Mouse (Mus musculus): ENCODE results near the gene Ccdc107. TPM values are rescaled to one million over a fixed set of nuclear protein-coding genes. Genes with fewer than 3 reads are reported as not detected.

Ccdc107 gene
- polyA plus RNA-seq, 1 experiment from 2014 or later: 63.1 TPM

GRCm38 (mm10) chr4:43515764-43516708, 23.3 kb downstream of the Ccdc107 start:
- Histone ChIP-seq H3K9ac (replicated peaks; ENCODE audit: low read depth, low read length) (no peak overlapping the region), H3K9me3 (ENCODE audit: control insufficient read depth, low read length) (no peaks in the 10 kb centered on the region), H3K36me3 (ENCODE audit: control insufficient read depth, insufficient read depth) (no peaks in the 10 kb centered on the region), H3K27me3 (replicated peaks; ENCODE audit: control insufficient read depth, insufficient read depth, low read length) (peaks cover 4% of the 10 kb centered on the region; the same call in 1 of the 2 replicates), H3K4me1 (replicated peaks; ENCODE audit: control insufficient read depth, insufficient read depth, low read length) (peaks cover 2% of the 10 kb centered on the region; the same call in 1 of the 2 replicates), H3K4me3 (replicated peaks; ENCODE audit: low read length) (no peak overlapping the region), H3K27ac (ENCODE audit: low read length) (no peak overlapping the region), H3K4me2 (ENCODE audit: low read length) (no peak overlapping the region)
- ATAC-seq: no peak
- WGBS: 71% methylated on average over 11 of the region's 11 CpGs

- Histone ChIP-seq H3K4me3 (replicated peaks; ENCODE audit: low read length) (no peak overlapping the region), H3K27me3 (replicated peaks; ENCODE audit: control insufficient read depth, insufficient read depth, low read length) (peaks cover 24% of the 10 kb centered on the region), H3K36me3 (ENCODE audit: control insufficient read depth, insufficient read depth) (no peaks in the 10 kb centered on the region), H3K4me2 (ENCODE audit: low read length) (peak overlapping the region; percentile 25), H3K9me3 (ENCODE audit: control insufficient read depth, low read length) (no peaks in the 10 kb centered on the region), H3K9ac (replicated peaks; ENCODE audit: low read depth, low read length) (no peak overlapping the region), H3K4me1 (replicated peaks; ENCODE audit: control insufficient read depth, insufficient read depth, low read length) (peaks cover 17% of the 10 kb centered on the region), H3K27ac (ENCODE audit: low read length) (no peak overlapping the region)
- 17% methylated on average over 10 of the region's 10 CpGs for WGBS
- ATAC-seq: no peak
Measured at GRCm38 (mm10) chr4:43519551-43519950, 26.9 kb downstream of the Ccdc107 start.

- H3K9ac ChIP-seq (replicated peaks; ENCODE audit: low read depth, low read length): no peak overlapping the region
- H3K4me2 ChIP-seq (ENCODE audit: low read length): peak overlapping the region; percentile 25
- no peaks in the 10 kb centered on the region for H3K36me3 ChIP-seq (ENCODE audit: control insufficient read depth, insufficient read depth)
- WGBS: 12% methylated on average over 6 of the region's 6 CpGs
- ATAC-seq: peak; percentile 71
- H3K9me3 ChIP-seq (ENCODE audit: control insufficient read depth, low read length): no peaks in the 10 kb centered on the region
- H3K27ac ChIP-seq (ENCODE audit: low read length): no peak overlapping the region
- H3K4me1 ChIP-seq (replicated peaks; ENCODE audit: control insufficient read depth, insufficient read depth, low read length): peaks cover 18% of the 10 kb centered on the region
- H3K27me3 ChIP-seq (replicated peaks; ENCODE audit: control insufficient read depth, insufficient read depth, low read length): peaks cover 28% of the 10 kb centered on the region
- H3K4me3 ChIP-seq (replicated peaks; ENCODE audit: low read length): no peak overlapping the region
Measured at GRCm38 (mm10) chr4:43519956-43520355, 27.3 kb downstream of the Ccdc107 start.

GRCm38 (mm10) chr4:43527880-43528279, 35.2 kb downstream of the Ccdc107 start:
- 61% methylated on average over 5 of the region's 5 CpGs for WGBS
- Histone ChIP-seq H3K4me3 (replicated peaks; ENCODE audit: low read length) (no peak overlapping the region), H3K4me1 (replicated peaks; ENCODE audit: control insufficient read depth, insufficient read depth, low read length) (peaks cover 16% of the 10 kb centered on the region), H3K27me3 (replicated peaks; ENCODE audit: control insufficient read depth, insufficient read depth, low read length) (peaks cover 21% of the 10 kb centered on the region), H3K36me3 (ENCODE audit: control insufficient read depth, insufficient read depth) (peaks cover 10% of the 10 kb centered on the region; the same call in 1 of the 2 replicates), H3K9me3 (ENCODE audit: control insufficient read depth, low read length) (no peaks in the 10 kb centered on the region; the same call in 1 of the 2 replicates), H3K27ac (ENCODE audit: low read length) (no peak overlapping the region), H3K9ac (replicated peaks; ENCODE audit: low read depth, low read length) (no peak overlapping the region), H3K4me2 (ENCODE audit: low read length) (no peak overlapping the region)
- ATAC-seq: no peak

- peaks cover 12% of the 10 kb centered on the region for H3K4me1 ChIP-seq (replicated peaks; ENCODE audit: control insufficient read depth, insufficient read depth, low read length)
- H3K4me3 ChIP-seq (replicated peaks; ENCODE audit: low read length): no peak overlapping the region
- no peak for ATAC-seq
- peaks cover 15% of the 10 kb centered on the region; the same call in 1 of the 2 replicates for H3K36me3 ChIP-seq (ENCODE audit: control insufficient read depth, insufficient read depth)
- no peak overlapping the region for H3K27ac ChIP-seq (ENCODE audit: low read length)
- no peak overlapping the region for H3K9ac ChIP-seq (replicated peaks; ENCODE audit: low read depth, low read length)
- H3K4me2 ChIP-seq (ENCODE audit: low read length): no peak overlapping the region
- H3K27me3 ChIP-seq (replicated peaks; ENCODE audit: control insufficient read depth, insufficient read depth, low read length): peaks cover 19% of the 10 kb centered on the region
- 80% methylated on average over 9 of the region's 9 CpGs for WGBS
- no peaks in the 10 kb centered on the region; the same call in 1 of the 2 replicates for H3K9me3 ChIP-seq (ENCODE audit: control insufficient read depth, low read length)
Measured at GRCm38 (mm10) chr4:43528487-43528886, 35.8 kb downstream of the Ccdc107 start.

GRCm38 (mm10) chr4:43530081-43530501, 37.4 kb downstream of the Ccdc107 start:
- peaks cover 8% of the 10 kb centered on the region for H3K27me3 ChIP-seq (replicated peaks; ENCODE audit: control insufficient read depth, insufficient read depth, low read length)
- no peak overlapping the region for H3K4me3 ChIP-seq (replicated peaks; ENCODE audit: low read length)
- 76% methylated on average over 8 of the region's 8 CpGs for WGBS
- peaks cover 16% of the 10 kb centered on the region; the same call in 1 of the 2 replicates for H3K36me3 ChIP-seq (ENCODE audit: control insufficient read depth, insufficient read depth)
- H3K9me3 ChIP-seq (ENCODE audit: control insufficient read depth, low read length): no peaks in the 10 kb centered on the region; the same call in 1 of the 2 replicates
- H3K4me2 ChIP-seq (ENCODE audit: low read length): no peak overlapping the region
- H3K9ac ChIP-seq (replicated peaks; ENCODE audit: low read depth, low read length): no peak overlapping the region
- H3K27ac ChIP-seq (ENCODE audit: low read length): no peak overlapping the region
- ATAC-seq: no peak
- no peaks in the 10 kb centered on the region for H3K4me1 ChIP-seq (replicated peaks; ENCODE audit: control insufficient read depth, insufficient read depth, low read length)

- H3K27ac ChIP-seq (ENCODE audit: low read length): no peak overlapping the region
- ATAC-seq: no peak
- no peaks in the 10 kb centered on the region; the same call in 1 of the 2 replicates for H3K9me3 ChIP-seq (ENCODE audit: control insufficient read depth, low read length)
- H3K27me3 ChIP-seq (replicated peaks; ENCODE audit: control insufficient read depth, insufficient read depth, low read length): peaks cover 4% of the 10 kb centered on the region; the same call in 1 of the 2 replicates
- 25% methylated on average over 7 of the region's 7 CpGs for WGBS
- no peak overlapping the region for H3K9ac ChIP-seq (replicated peaks; ENCODE audit: low read depth, low read length)
- no peaks in the 10 kb centered on the region for H3K4me1 ChIP-seq (replicated peaks; ENCODE audit: control insufficient read depth, insufficient read depth, low read length)
- peaks cover 21% of the 10 kb centered on the region for H3K36me3 ChIP-seq (ENCODE audit: control insufficient read depth, insufficient read depth)
- H3K4me2 ChIP-seq (ENCODE audit: low read length): no peak overlapping the region
- H3K4me3 ChIP-seq (replicated peaks; ENCODE audit: low read length): no peak overlapping the region
Measured at GRCm38 (mm10) chr4:43530581-43530980, 37.9 kb downstream of the Ccdc107 start.

GRCm38 (mm10) chr4:43533270-43533669, 40.6 kb downstream of the Ccdc107 start:
- Histone ChIP-seq H3K9ac (replicated peaks; ENCODE audit: low read depth, low read length) (no peak overlapping the region), H3K9me3 (ENCODE audit: control insufficient read depth, low read length) (no peaks in the 10 kb centered on the region), H3K27me3 (replicated peaks; ENCODE audit: control insufficient read depth, insufficient read depth, low read length) (no peaks in the 10 kb centered on the region), H3K4me1 (replicated peaks; ENCODE audit: control insufficient read depth, insufficient read depth, low read length) (no peaks in the 10 kb centered on the region), H3K36me3 (ENCODE audit: control insufficient read depth, insufficient read depth) (peaks cover 40% of the 10 kb centered on the region), H3K4me2 (ENCODE audit: low read length) (no peak overlapping the region), H3K4me3 (replicated peaks; ENCODE audit: low read length) (no peak overlapping the region), H3K27ac (ENCODE audit: low read length) (no peak overlapping the region)
- WGBS: 87% methylated on average over 9 of the region's 9 CpGs
- no peak for ATAC-seq

GRCm38 (mm10) chr4:43535628-43536027, 42.9 kb downstream of the Ccdc107 start:
- Histone ChIP-seq H3K4me2 (ENCODE audit: low read length) (no peak overlapping the region), H3K9me3 (ENCODE audit: control insufficient read depth, low read length) (no peaks in the 10 kb centered on the region), H3K9ac (replicated peaks; ENCODE audit: low read depth, low read length) (no peak overlapping the region), H3K27ac (ENCODE audit: low read length) (no peak overlapping the region), H3K4me1 (replicated peaks; ENCODE audit: control insufficient read depth, insufficient read depth, low read length) (no peaks in the 10 kb centered on the region), H3K27me3 (replicated peaks; ENCODE audit: control insufficient read depth, insufficient read depth, low read length) (no peaks in the 10 kb centered on the region), H3K36me3 (ENCODE audit: control insufficient read depth, insufficient read depth) (peaks cover 54% of the 10 kb centered on the region), H3K4me3 (replicated peaks; ENCODE audit: low read length) (no peak overlapping the region)
- WGBS: 96% methylated on average over 8 of the region's 8 CpGs
- no peak for ATAC-seq

Data from forebrain, embryonic 16.5 days (tissue).